Mouse (Mus musculus) testis, postnatal 14 days (tissue): ENCODE data around the gene Gm21060.
"Not testable (repeated sequence)": the region's sequence is repeated elsewhere in the genome, so short reads cannot be mapped to it uniquely, and the experiment has no call there.

Source experiments
- DNase-seq: peaks from one replicate; pipeline ENCODE4 v3.0.0; 2021; ENCODE audit warnings: low spot score

Gm21060 gene

DNA sequence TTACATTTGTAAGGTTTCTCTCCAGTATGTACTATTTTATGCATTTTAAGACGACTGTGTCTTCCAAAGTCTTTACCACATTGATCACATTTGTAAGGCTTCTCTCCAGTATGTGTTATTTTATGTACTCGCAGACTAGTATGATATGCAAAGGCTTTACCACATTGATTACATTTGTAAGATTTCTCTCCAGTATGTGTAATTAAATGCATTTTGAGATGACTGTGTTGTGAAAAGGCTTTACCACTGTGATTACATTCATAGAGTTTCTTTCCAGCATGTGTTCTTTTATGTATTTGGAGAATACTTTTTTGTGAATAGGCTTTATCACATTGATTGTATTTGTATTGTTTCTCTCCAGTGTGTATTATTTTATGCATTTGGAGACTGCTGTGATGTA lies at the start of gene Gm21060:
Gene Gm21060, minus strand, starts transcription at position 101 of the 400 bp plus-strand sequence.
- no peak for DNase-seq

DNA sequence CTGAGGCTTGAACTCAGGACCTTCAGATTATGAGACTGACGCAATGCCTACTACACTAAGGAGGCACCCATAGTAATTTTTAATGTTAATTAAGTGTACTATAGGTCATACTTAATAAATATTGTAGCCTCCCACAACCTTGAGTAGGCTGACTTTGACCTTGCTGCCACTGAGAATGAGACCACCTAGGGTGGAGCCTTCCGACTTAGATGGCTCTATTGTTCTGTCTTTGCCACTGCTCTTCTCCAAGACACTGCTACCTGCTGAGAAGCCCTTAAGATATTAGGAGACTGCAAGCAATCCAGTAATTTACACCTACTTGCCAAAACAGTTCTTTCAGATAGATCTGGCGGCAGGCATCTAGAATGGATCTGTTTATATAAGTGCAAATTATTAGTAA lies 24.0 kb upstream of the Gm21060 start:
- DNase-seq, result not testable (repeated sequence)

DNA sequence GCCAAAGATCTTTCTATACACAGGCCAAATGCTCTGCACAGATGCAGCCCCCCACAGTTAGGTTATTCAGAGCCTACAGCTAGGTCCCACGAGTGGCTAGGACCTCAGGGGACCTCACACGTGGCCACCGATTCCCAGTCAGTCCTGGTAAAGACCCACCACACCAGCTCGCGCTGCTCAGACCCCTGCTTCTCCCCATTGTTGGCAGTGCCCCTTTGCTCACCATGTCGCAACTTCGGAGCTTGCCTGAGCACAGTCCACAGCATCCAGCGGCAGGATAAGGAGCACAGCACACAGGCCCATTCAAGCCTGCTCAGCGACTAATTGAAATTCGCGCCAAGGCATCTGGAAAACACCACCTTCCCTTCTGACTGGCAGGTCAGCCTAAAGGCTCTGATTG lies 16.3 kb upstream of the Gm21060 start:
- DNase-seq, result not testable (repeated sequence)

DNA sequence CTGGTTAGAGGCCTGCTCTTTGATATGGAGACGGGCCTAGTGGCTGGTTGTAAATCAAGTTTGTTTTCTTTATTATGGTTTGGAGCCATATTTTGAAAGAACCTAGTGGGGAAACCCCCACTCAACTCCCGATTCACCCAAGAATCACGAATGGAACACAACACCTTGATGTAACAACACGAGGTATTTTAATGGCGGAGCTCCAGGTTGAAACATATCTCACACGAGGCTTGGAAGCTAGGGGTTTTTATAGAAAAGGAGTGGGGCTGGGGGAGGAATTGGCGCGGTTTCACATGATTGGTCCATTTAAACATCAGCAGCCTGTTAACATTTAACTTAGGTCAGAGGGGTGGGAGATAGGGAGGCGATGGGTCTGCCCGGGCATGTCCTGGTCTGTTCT lies 15.5 kb upstream of the Gm21060 start:
- not testable (repeated sequence) for DNase-seq

DNA sequence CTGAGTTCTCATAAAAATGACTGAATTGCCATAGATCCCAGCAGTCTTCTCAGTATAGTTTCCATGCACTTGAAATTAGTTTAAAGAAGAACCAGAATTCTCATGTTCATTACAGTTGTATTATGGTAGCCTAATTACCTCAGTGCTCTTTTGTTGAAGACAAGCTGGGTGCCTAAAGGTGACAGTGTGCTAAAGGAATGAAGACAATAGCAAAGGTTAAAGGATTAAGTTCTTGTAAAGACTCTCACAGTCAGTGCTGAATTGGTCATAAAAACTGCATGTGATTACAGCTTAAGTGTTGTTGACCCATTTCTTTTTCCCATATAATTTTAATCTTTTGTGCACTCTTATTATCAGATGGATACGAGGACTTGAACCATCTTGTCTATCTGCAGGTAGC lies 11.2 kb upstream of the Gm21060 start:
- DNase-seq, result not testable (repeated sequence)

DNA sequence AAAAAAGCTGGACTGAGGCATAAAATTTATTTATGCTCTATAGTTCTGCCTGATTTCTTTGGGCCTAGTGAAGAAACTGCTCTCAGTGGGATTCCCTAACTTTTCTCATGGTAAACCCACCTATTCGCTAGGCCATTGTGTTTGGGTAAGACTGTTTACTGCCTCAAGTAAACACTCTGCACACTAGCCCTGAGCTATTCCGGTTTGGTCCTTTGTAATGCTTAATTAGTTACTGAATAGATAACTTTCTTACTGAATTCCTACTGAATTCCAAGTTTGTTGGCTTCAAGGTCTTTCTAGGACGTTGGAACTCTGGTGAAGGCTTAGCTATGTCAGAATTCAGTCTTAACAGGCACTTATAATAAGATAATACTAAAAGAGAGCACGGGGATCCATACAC lies 11.8 kb downstream of the Gm21060 start:
- DNase-seq, result not testable (repeated sequence)

DNA sequence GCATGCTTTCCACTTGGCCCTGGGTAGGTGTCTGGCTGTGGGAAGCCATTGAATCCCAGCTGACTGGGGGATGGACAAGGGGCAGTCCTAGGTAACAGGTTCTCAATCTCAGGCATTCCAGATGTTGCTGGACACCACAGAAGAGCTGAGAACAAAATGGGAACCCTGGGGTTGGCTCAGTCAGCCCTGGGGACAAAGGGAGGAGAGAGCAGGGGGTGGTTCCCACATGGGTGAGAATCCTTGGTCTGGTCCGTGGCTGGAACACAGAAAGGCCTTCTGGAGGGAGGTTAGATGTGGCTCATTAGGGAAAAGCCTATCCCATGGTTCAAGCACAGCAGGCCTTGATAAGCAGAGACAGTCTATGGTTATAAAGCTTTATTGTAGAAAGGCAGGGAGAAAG lies 13.3 kb downstream of the Gm21060 start:
- no peak for DNase-seq

DNA sequence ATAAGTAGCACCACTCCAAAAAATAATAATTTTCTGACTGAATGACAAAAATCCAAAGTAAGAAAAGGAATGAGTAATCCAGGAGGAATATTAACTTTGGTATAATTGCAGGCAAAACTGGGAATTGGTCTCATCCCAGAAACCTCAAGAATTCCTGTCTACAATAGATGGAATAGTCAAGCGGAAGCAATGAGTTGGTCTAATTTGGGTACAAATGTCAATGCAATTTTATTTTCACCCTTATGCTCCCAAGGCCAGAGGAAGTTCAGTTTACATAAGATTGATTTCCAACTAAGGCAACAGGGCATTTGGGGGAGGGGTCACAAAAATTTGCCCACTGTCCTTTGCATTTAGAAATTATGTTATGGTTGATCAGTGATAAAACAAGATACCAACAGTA lies 21.4 kb downstream of the Gm21060 start:
- no peak for DNase-seq

DNA sequence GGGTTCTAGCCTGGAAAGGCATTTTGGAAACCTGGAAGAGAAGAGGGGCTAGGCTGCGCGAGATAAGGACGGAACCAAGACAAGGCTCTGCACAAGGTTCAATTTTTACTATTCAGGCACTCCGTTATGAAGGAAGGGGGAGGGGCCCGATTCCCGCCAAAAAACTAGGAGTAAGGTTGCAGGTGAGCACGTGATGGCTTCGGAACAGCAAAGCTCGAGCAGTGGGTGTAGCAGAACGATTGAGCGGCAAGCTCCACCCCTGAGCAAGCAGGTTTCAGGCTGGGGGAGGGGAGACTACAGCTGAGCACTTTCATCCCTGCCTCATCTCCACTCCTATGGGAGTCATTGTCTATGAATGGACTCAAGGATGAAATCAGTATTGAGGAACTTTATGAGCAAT lies 27.7 kb downstream of the Gm21060 start:
- DNase-seq, result not testable (repeated sequence)

DNA sequence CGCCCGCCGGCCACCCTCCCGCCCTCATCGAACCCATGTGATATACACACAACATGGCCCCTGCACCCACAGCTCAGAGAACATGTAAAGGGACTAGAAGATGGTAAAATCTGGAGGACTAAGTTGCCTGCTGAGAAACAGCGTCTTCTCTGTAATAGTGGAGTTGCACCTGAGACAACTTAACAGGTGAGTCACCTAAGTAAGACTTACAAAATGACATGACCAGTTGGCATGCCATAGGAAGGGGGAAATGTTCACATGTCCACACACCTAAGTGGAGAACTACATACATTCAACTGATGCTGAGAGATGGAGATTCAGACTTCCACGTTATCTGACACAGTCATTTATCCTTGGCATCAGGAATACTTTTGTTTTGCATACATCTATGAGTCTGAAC lies 29.7 kb downstream of the Gm21060 start:
- DNase-seq, result no peak

DNA sequence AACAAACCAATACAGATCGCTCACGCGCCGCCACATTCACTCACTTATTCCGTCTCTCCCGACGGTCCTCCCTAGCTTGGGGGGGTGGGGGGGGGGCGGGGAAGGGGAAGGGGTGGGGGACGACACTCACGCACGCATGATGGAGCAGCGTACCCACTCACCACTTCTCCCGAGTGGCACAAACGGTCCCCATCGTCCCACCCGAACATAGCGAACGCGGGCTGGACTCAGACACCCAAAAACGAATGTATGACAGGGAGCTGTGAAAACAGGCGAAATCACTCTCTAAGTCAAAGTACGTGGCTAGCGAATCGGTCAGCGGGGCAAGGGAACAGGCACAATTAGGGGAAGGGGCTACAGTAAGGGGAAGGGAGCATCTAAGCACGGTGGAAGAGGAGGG lies 30.2 kb downstream of the Gm21060 start:
- DNase-seq, result no peak

DNA sequence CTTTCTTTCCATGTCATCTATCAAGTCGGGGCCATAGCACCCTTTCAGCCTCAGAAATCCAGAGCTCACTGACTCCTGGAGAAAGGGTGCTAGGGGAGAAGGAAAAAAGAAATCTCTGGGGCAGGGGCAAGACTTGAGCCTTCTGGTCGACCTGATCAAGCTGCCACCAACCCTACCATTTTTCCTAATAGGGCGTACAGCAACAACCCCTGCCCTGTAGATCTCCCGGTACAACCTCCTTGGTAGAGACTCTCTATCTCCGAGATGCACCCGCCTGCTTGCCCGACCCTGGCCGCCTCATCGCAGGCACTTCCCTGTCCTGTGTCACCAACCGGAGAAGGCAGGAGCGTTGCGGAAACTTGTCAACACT lies 30.6 kb downstream of the Gm21060 start:
- DNase-seq, result peak; percentile 17

DNA sequence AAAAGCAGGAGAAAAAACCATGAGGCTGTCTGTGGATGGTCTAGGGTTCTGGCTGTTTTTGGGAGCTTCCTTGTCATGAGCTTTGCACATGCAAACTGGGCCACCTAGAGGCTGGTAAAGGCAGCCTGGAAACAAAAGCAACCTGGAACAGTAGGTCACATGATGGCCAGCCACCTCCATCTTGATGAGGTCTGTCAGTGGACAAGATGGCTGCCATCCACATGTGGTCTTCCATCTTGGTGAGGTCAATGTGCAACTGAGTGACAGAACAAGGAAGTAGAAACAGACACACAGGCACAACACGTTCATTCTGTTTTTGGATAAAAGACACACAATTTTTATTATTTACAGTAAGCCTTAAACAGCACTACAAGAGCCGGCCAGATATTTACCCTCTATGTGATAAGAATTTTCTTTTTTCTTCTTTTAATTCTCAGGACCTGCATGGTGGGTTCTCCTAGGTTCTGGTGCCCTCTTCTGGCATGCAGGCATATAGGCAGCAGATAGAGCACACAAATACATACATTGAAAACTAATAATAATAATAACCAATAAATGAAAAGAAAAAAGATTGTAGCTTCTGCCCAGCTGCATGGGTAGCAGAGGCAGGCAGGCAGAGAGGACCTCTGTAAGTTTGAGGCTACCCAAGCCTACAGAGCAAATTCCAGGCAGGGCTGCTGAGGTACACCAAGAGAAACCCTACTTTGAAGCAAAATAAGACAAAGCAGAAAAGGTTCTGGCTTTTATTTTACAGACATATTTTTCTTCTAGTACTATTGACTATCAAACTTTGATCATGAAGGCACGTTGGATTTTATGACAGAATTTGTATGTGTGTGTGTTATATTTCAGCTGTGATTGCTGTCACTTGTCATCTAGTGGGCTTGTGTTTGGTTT lies 31.3 kb downstream of the Gm21060 start:
- peak; percentile 81 for DNase-seq

DNA sequence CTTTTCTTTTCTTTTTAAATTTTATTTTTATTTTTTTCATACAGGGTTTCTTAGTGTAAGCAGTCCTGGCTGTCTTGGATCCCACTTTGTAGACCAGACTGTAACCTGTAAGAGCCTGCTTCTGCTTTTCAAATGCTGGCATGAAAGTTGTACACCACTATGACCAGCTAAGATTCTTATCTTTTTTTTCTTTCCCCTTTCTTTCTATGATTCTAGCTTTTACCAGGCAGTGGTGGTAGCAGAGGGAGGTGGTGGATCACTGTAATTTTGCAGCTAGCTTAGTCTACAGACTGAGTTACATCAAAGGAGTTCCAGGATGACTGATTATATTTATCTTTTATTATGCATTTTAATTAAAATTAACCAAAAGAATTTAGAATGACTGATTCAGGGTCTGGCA lies 31.9 kb downstream of the Gm21060 start:
- no peak for DNase-seq

DNA sequence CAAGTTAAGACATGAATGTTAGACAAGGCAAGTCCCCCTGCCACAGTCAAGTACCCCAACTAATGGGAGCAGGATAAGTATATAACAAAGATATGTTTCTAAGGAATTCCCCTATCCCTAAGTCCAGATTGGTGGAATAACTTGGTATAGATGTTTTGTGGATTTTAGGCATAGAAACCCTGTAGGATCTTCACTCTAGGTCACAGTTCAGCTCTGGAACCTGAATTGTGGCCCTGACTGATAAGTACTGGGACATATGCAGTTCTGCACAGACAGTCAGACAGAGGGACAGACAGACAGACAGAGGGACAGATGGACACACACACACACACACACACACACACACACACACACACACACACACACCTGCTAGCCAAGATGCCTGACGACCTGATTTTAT lies 32.6 kb downstream of the Gm21060 start:
- no peak for DNase-seq

DNA sequence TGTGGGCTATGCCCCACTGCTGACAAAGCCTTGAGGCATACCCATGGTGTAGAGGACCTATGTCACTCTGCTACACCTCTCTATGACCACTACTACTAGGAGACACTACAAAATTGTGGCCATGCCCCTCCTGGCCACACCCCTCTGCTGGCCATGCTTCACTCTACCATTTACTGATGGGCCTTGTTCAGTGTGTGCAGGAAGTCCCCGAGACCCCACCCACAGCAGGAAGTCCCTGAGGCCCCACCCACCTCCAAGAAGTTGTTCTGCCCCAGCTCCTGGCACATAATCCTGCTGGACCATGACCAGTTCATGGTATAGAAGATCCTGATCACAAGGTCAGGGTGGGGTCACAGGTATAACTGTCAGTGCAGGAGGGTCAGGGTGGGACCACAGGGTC lies 35.6 kb downstream of the Gm21060 start:
- no peak for DNase-seq

DNA sequence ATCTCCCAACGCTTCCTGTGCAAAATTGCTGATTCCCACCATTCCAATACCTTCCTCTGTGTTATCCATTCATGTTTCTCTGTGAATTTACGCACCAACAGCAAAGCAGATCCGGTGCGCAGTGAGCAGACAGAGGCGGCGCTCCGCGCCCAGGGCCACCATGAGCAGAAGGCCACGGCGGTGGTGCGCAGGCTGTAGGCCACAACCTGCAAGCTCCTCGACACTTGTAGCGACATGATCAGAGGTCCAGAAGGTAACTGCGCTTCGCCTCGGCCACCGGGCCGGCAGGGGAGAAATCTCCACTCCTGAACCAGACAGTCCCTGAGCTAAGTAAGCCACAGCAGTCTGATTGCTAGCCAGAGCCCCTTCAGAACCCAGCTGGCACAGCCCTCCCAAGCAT lies 39.1 kb downstream of the Gm21060 start:
- DNase-seq, result no peak

DNA sequence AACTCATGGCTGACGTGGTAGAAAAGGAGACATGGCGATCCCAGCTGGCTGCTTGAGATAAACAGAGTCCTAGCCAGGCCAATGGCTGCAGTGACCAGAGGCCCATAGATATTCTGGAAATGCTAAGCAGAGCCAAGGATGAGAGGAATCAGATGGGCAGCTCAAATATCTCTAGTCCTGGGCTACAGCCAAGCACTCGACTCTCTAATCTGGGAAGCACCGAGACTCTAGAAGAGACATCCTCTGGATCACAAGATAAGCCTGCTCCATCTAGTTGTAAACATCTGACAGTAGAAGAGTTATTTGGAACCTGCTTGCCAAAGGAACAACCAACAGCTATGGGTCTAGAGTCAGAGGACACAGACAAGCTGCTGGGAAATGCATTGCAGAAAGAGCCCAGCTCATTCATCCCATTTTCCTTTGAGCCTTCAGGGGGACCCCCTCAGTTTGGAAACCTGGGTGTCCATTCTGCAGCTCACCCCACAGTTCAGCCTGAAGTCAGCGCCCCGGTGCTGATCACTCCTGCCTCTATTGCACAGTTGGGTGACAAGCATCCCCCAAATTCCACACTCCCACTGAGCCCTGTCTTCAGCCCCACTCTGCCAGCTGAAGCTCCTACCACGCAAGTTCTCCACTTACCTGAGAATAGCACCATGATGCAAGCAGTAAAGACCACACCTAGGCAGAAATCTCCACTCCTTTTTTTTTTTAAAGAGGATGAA lies 40.5 kb downstream of the Gm21060 start:
- DNase-seq, result no peak

DNA sequence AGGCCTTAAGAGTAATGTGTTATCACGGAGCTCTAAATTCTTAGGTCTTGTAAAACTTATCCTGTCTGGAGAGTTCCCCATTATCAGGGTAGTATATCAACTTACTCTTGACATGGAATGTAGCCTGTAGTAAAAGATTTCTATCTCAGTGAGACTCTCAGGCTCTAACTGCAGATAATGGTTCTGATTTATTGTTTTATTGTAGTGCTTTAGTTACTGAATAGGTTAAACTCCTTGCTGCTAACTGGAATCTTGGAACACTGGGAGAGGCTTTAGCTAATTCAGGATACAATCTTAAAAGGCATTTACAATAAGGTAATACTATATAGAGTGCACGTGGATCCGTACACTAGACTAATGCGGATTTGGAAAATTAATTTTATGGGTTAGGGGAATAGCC lies 49.5 kb downstream of the Gm21060 start:
- not testable (repeated sequence) for DNase-seq
